Mouse (Mus musculus) hindbrain, embryonic 10.5 days (tissue): ENCODE measurements around the gene Sptlc2. TPM values are rescaled to one million over a fixed set of nuclear protein-coding genes. Genes with fewer than 3 reads are reported as not detected.

Source experiments
- DNase-seq: peaks from one replicate; pipeline ENCODE4 v3.0.0-alpha.2; 2017; ENCODE audit warnings: low spot score
- H3K27ac ChIP-seq: fragments of 300-500 bp; sonication (generic); 2 replicates; pipeline ENCODE4 v1.5.1; 2016; ENCODE audit warnings: mild to moderate bottlenecking, moderate library complexity
- H3K27me3 ChIP-seq: fragments of 300-500 bp; sonication (generic); 2 replicates; pipeline ENCODE4 v1.6.1; 2016; ENCODE audit warnings: mild to moderate bottlenecking; ENCODE audit not compliant: poor library complexity, insufficient read depth, severe bottlenecking
- H3K36me3 ChIP-seq: fragments of 300-500 bp; sonication (generic); 2 replicates; pipeline ENCODE4 v1.6.1; 2016; ENCODE audit warnings: mild to moderate bottlenecking, moderate library complexity
- H3K4me1 ChIP-seq: fragments of 300-500 bp; sonication (generic); replicated peaks from 2 replicates; pipeline ENCODE4 v1.6.1; 2016; ENCODE audit warnings: mild to moderate bottlenecking
- H3K4me3 ChIP-seq: fragments of 300-500 bp; sonication (generic); 2 replicates; pipeline ENCODE4 v1.5.1; 2016; ENCODE audit warnings: mild to moderate bottlenecking, moderate library complexity
- H3K9me3 ChIP-seq: fragments of 300-500 bp; sonication (generic); 2 replicates; pipeline ENCODE4 v1.6.1; 2016; ENCODE audit warnings: mild to moderate bottlenecking, moderate library complexity
- WGBS: fragments of 180-500 bp; shearing (Covaris S2); methylation state at CpG from one replicate; pipeline ENCODE4 v1.1.7; 2016; 5-methylcytosine and 5-hydroxymethylcytosine counted together
- polyA plus RNA-seq: library from polyadenylated mRNA; unstranded; fragments of >200 nt; fragmentation: Nextera tagmentation; extraction: Ambion mirVana; gene quantifications from 2 replicates; pipeline ENCODE4 v1.2.1, GENCODE M21; 2016

The Sptlc2 gene
- polyA plus RNA-seq, 1 experiment from 2014 or later = 55.8 TPM

DNA sequence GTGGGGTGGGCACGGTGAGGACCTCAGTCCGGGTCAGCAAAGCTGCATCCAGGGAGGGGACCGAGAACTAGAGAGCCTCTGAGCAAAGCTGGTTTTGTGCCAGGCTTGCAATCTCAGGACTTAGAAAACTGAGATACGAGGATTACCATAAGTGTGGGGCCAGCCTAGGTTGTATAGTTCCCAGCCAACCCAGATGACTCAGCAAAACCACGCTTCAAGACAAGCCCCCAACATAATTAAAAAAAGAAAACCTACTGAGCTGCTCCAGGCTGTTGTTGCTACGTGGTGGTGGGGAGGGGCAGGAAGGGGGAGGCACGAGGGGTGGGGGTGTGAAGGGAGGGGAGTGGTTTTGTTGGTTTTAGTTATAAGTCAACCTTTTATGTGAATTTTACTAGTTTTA is 22.8 kb upstream of the Sptlc2 start:
- 65% methylated on average over 7 of the region's 7 CpGs for WGBS
- peaks cover 8% of the 10 kb centered on the region for H3K4me1 ChIP-seq

DNA sequence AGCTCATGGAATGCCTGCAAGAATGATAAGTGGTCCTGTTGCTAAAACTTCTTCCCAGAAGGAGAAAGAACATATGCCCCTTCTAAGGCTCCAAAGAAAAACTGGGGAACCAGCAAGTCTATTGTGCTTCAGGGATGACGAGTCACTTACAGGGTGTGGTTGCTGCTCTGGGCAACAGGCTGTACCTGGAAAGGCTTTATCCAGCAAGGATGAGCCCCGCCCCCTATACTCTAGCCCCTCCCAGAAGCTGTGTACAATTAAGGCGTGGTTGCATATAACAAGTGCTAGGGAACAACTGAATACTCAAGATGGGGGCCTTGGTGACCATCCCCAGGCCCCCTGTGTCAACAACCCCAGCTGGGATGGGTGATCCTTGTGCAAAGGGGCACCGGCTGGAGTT is 21.0 kb upstream of the Sptlc2 start:
- DNase-seq = no peak
- H3K27ac ChIP-seq = no peak overlapping the region
- no peaks in the 10 kb centered on the region for H3K9me3 ChIP-seq

More for the DNA sequence above, 22.8 kb upstream of the Sptlc2 start:
- no peak for DNase-seq
- Histone ChIP-seq H3K9me3 (no peaks in the 10 kb centered on the region), H3K36me3 (no peaks in the 10 kb centered on the region), H3K27me3 (no peaks in the 10 kb centered on the region), H3K4me3 (no peak overlapping the region), H3K27ac (no peak overlapping the region)

DNA sequence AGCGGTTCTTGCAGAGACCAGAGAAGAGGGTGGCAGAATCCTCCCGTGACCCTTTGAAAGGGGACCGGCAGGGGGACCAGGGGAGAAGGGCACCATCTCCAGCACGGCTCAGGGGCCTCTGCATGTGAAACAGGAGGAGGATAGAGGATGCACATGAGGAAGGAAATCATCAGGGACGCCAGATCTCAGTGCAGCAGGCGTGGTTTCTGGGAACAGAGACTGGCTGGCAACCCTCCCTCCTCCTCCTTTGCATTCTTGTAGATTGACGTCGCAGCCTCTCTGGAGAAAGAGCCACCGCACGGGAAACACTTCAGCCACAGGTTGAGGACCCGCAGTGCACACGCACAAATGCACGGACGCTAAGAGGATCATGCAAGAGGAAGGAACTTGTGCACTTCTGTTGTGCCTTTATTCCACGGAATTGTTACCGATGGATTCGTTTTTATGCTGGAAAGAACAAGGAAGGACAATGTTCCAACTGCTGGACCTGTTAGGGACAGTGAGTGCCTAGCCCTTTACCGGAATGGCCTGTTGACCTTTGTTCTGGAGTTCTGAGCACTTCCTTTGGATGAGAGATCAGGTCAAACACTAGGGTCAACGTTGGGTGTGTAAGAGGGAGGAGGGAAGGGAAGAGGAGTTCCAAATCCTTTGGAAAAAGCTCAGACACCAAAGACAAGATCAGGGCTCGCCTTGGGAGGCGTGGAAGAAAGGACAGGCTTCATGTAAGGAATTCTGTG is 19.9 kb upstream of the Sptlc2 start:
- 41% methylated on average over 21 of the region's 21 CpGs for WGBS
- H3K27ac ChIP-seq = peak overlapping the region; percentile 66
- no peaks in the 10 kb centered on the region for H3K36me3 ChIP-seq
- DNase-seq = peak; percentile 30
- H3K4me1 ChIP-seq = peaks cover 8% of the 10 kb centered on the region
- no peaks in the 10 kb centered on the region for H3K27me3 ChIP-seq
- H3K9me3 ChIP-seq = no peaks in the 10 kb centered on the region
- no peak overlapping the region for H3K4me3 ChIP-seq

More for the DNA sequence above, 21.0 kb upstream of the Sptlc2 start:
- peaks cover 8% of the 10 kb centered on the region for H3K4me1 ChIP-seq
- no peak overlapping the region for H3K4me3 ChIP-seq
- WGBS = 80% methylated on average over 4 of the region's 4 CpGs
- no peaks in the 10 kb centered on the region for H3K27me3 ChIP-seq
- no peaks in the 10 kb centered on the region for H3K36me3 ChIP-seq

DNA sequence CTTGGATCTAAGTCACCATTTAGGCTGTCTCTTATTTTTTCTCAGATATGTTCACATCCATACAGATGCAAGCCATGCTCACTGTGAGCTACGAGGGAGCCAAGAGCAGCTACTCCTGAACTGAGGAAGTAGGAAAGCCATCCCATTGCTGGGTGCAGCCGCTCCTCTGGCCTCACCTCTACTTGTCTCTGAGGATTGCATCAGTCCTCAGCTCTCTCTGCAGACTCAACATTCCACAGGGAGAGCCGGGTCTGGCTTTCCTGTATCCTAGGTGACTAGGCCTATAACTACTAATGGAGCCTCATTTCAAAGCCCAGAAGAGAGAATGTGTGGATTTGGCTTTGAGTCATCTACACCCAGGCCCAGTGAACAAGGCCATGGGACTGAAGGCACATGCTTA is 17.6 kb upstream of the Sptlc2 start:
- Histone ChIP-seq H3K9me3 (no peaks in the 10 kb centered on the region), H3K27me3 (no peaks in the 10 kb centered on the region), H3K4me3 (no peak overlapping the region), H3K4me1 (peaks cover 11% of the 10 kb centered on the region), H3K36me3 (no peaks in the 10 kb centered on the region), H3K27ac (no peak overlapping the region)
- no peak for DNase-seq
- WGBS = 77% methylated on average over 3 of the region's 3 CpGs

DNA sequence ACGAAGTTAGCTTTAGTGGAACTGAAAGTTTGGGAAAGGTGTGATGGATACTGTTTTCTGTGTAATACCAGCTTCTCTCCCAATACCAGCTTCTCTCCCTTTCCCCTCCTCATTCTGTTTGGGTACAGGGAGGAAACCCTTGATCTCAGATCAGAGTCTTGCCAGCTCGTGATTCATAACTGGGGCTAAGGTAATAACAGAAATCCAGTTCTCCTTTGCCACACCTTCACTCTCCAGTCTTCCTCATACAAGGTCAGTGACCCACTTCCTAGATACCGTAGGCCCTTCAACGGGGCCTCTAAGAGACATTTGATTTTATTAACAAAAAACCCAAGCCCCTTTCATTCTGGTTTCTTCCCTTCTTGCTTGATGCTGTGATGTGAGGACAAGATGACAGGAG is 17.0 kb upstream of the Sptlc2 start:
- no peaks in the 10 kb centered on the region for H3K36me3 ChIP-seq
- no peak overlapping the region for H3K4me3 ChIP-seq
- H3K27ac ChIP-seq = no peak overlapping the region
- H3K9me3 ChIP-seq = no peaks in the 10 kb centered on the region
- peaks cover 11% of the 10 kb centered on the region for H3K4me1 ChIP-seq
- WGBS = 89% methylated on average over 4 of the region's 4 CpGs
- no peaks in the 10 kb centered on the region for H3K27me3 ChIP-seq
- DNase-seq = no peak

DNA sequence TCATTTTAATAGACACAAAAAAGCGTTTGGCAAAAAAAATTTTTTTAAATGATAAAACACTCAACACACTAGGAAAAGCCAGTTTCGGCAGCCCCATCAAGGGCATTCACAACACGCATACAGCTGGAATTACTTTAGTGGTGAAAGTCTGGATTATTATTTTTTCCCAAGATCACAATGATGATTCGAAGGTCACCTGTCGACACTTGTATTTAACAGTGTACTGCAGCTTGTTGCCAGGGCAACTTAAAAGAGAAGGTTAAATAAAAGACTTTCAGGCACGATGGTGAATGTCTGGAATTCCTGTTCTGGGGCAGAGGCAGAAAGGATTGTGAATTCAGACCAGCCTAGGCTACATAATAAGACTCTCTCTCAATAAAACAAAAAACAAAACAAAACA is 13.7 kb upstream of the Sptlc2 start:
- 0 out of 2 replicates have a peak, but pooled peaks cover 3% of the 10 kb centered on the region for H3K4me1 ChIP-seq
- H3K4me3 ChIP-seq = no peak overlapping the region
- no peak for DNase-seq
- no peaks in the 10 kb centered on the region for H3K36me3 ChIP-seq
- H3K27ac ChIP-seq = no peak overlapping the region
- H3K27me3 ChIP-seq = no peaks in the 10 kb centered on the region
- H3K9me3 ChIP-seq = no peaks in the 10 kb centered on the region
- 63% methylated on average over 6 of the region's 6 CpGs for WGBS

DNA sequence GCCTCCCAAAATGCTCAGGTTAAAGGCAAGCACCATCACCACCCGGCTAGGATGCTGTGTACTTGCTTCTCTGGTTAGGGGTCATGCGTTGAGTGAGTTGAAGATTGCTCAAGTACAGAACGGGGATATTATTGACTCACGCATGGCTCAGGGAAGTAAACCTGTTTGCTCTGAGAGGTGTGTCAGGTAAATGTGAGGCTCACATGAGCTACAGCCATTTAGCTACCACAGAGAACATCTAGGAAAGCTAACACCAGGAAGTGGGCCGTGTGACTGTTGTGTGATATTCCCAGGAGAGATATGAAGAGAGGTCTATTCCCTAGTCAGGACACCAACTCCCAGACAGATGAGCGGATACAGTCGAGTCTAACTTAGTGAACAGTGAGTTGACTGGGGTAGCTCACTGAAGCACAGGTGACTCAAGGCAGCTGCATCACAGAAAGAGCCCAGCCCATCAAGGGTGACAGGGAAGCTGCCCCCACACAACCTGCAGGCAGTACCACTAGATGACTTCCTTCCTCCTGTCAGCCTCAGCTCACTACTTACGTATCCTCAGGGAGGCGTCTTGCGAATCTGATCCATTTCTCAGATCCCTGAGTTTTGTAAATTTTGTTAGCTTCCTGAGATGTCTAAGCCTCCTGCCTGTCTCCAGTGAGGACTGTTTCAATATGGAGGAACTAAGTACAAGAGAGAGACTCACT is 11.1 kb upstream of the Sptlc2 start:
- H3K4me1 ChIP-seq = 0 out of 2 replicates have a peak, but pooled peaks cover 3% of the 10 kb centered on the region
- no peaks in the 10 kb centered on the region for H3K36me3 ChIP-seq
- no peak overlapping the region for H3K27ac ChIP-seq
- H3K9me3 ChIP-seq = no peaks in the 10 kb centered on the region
- WGBS = 82% methylated on average over 10 of the region's 10 CpGs
- no peak for DNase-seq
- no peak overlapping the region for H3K4me3 ChIP-seq
- no peaks in the 10 kb centered on the region for H3K27me3 ChIP-seq

DNA sequence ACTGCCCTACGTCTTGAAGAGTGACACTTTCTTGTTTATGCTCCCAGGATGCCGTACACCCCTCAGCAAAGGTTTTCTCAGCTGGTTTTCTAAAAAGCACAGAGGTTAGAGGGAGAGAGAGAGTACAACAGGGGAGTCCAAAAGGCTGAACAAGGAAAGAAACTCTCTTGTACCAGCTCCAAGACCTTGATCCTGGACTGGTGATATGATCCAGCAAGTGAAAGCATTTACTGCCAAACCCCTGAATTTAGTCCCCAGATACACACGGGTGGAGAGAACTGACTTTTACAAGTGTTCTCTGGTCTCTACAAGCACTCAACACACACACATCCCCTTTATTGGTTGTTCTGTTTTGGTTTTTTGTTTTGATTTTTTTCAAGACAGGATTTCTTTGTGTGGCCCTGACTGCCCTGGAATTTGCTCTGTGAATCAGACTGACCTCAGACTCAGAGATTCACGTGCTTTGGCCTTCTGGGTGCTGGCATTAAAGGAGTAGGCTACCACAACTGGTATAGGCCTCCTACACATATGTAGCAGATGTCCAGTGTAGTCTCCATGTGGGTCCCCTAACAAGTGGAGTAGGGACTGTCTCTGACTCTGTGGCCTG is 9.8 kb upstream of the Sptlc2 start:
- no peak for DNase-seq
- H3K9me3 ChIP-seq = no peaks in the 10 kb centered on the region
- H3K27me3 ChIP-seq = no peaks in the 10 kb centered on the region
- no peak overlapping the region for H3K4me3 ChIP-seq
- WGBS = 69% methylated on average over 4 of the region's 4 CpGs
- no peak overlapping the region for H3K27ac ChIP-seq
- H3K36me3 ChIP-seq = no peaks in the 10 kb centered on the region
- H3K4me1 ChIP-seq = 0 out of 2 replicates have a peak, but pooled peaks cover 3% of the 10 kb centered on the region

DNA sequence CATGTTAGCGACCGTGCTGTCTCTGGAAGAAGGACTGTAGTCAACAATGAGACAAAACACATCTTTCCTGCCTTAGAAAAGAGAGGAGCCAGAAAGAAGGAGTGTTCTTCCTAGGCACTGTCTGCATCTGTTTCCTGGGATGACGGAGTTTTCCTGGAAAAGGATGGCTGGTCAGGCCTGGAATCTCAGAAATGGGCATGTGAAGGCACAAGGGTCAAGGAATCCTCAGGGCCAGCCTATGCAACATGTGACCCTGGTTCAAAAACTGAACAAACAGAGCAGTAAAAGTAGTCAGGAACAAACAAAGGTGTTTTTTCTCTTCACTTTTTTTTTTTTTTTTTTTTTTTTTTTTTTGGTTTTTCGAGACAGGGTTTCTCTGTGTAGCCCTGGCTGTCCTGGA is 9.0 kb upstream of the Sptlc2 start:
- no peaks in the 10 kb centered on the region for H3K9me3 ChIP-seq
- H3K4me1 ChIP-seq = 0 out of 2 replicates have a peak, but pooled peaks cover under 1% of the 10 kb centered on the region
- no peak overlapping the region for H3K27ac ChIP-seq
- 80% methylated on average over 4 of the region's 4 CpGs for WGBS
- no peak overlapping the region for H3K4me3 ChIP-seq
- no peak for DNase-seq
- H3K36me3 ChIP-seq = no peaks in the 10 kb centered on the region
- no peaks in the 10 kb centered on the region for H3K27me3 ChIP-seq

DNA sequence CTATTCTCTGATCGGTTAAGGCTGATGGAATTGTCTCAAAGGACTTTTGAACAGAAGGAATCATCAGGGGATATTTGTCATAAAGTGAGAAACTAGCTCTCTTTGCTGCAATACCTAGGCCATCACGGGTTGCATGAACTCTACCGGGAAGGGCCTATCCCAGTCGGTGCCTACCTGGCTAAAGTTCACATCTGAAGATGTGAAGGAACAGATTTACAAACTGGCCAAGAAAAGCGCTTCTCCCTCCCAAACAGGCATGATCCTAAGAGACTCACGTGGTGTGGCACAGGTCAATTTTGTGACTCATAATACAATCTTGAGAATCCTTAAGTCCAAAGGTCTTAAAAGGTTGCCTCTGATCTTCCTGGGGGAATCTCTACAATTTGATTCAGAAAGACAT is 6.2 kb upstream of the Sptlc2 start:
- 91% methylated on average over 6 of the region's 6 CpGs for WGBS
- Histone ChIP-seq H3K27me3 (no peaks in the 10 kb centered on the region), H3K4me1 (no peaks in the 10 kb centered on the region), H3K27ac (no peak overlapping the region), H3K36me3 (no peaks in the 10 kb centered on the region), H3K4me3 (no peak overlapping the region), H3K9me3 (no peaks in the 10 kb centered on the region)
- no peak for DNase-seq

DNA sequence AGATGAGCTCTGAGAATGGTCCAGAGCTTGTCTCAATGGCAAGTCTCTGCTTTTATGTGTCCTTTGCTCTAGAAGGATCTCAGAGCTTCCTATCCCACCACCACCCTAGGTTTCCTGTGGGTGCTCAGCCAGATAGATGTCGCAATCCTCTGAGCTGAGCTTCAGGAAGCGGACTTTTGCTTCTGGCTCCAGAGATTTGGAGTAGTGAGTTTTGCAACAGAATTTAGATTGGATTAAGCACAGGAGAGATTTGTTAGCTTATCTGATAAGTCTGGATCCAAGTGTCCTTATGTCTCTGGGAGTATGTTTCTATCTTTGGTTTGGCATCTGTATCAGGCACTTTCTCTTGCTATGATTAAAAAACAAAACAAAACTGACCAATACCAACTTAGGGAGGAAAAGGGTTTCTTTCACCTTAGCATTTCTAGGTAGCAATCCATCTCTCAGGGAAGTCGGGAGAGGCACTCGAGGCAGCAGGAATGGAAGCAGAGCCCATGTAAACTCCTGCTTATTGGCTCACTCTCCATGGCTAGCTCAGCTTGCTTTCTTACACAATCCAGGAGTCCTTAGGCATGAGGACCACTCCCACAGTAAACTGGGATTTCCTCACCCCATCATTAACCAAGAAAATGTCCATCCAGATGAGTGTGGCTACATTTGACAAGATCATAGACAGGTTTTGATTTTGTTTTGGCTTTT is 5.4 kb upstream of the Sptlc2 start:
- Histone ChIP-seq H3K27me3 (no peaks in the 10 kb centered on the region), H3K9me3 (no peaks in the 10 kb centered on the region), H3K4me3 (no peak overlapping the region), H3K27ac (no peak overlapping the region), H3K36me3 (no peaks in the 10 kb centered on the region), H3K4me1 (peaks cover 4% of the 10 kb centered on the region; the same call in 1 of the 2 replicates)
- 89% methylated on average over 4 of the region's 4 CpGs for WGBS
- DNase-seq = no peak

DNA sequence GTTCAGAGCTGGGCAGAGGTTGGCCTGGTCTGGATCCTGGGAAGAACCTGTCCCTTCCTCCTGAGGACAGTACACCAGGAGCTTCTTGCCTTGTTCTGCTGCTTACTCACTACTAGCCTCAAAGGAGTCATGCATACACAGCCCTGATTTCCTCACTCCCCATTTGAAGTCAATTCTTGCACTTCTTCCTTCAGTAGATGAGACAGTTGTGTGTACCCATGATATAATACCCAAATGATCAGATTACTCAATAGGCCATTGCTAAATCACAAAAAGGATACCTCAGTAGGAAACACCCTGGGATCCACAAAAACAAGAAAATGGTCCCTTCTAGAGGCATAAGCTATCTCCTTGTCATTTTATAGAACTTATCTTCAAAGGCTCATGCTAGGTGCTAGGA is 3.2 kb upstream of the Sptlc2 start:
- peaks cover 16% of the 10 kb centered on the region for H3K4me1 ChIP-seq
- DNase-seq = no peak
- H3K27me3 ChIP-seq = no peaks in the 10 kb centered on the region
- H3K9me3 ChIP-seq = no peaks in the 10 kb centered on the region
- no peak overlapping the region for H3K4me3 ChIP-seq
- H3K27ac ChIP-seq = no peak overlapping the region
- H3K36me3 ChIP-seq = no peaks in the 10 kb centered on the region

DNA sequence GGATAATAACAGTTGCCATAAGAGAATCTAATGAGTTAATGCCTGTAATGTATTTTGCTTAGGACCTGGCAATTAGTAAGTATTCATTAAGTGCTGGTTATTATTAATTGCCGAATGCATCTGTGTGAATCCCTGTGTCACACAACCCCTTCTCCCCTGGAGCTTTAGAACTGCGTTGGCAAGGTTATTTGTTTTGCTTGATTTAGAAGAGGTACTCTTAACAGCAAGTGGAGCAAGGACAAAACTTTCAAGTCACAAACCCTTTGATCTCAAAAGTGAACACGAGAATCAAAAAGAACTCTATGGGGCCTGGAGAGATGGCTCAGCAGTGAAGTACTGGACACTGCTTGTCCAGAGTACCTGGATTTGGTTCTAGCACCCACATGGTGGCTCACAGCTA is 1.1 kb upstream of the Sptlc2 start:
- peak overlapping the region; percentile 71 for H3K4me3 ChIP-seq
- no peak for DNase-seq
- H3K36me3 ChIP-seq = no peaks in the 10 kb centered on the region
- H3K4me1 ChIP-seq = peaks cover 21% of the 10 kb centered on the region
- no peaks in the 10 kb centered on the region for H3K27me3 ChIP-seq
- no peak overlapping the region for H3K27ac ChIP-seq
- 75% methylated on average over 3 of the region's 3 CpGs for WGBS
- H3K9me3 ChIP-seq = no peaks in the 10 kb centered on the region
